In the genomic region with DNA sequence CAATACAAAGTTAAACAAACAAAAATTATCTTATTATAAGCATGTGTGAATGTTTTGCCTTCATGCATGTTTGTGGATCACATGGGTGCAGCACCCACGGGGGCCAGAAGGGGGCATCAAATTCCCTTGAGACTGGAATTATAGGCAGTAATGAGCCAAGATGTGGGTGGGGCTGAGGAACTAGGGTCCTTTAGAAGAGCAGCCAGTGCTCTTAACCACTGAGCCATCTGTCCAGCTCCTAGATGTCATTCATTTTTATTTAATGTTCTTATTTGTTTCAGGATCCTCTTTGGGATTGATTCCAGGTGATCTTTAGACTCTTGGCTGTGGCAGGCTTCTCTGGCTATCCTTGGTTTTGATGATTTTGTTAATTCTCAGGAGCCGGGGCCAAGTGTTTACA, we compare ENCODE assay signal across 9 mouse cellular contexts. TPM values are rescaled to one million over a fixed set of nuclear protein-coding genes. Genes with fewer than 3 reads are reported as not detected.
DNase-seq lines count a peak whose midpoint lies in the region; ATAC-seq and TF ChIP-seq lines count a peak whose summit lies in the region.
"Had no signal": no experiment of that assay in that cellular context is flagged by ENCODE, and none has a peak within 500 bp of the region (broad histone marks: within the 10 kb centered on the region; RNA-seq: fewer than 3 reads in every experiment).

No protein-coding gene starts in this region.

- ATAC-seq in kidney, embryonic 15.5 days (replicated peaks; ENCODE audit: low FRiP score), result no peak
- no peak for ATAC-seq in G1E (ENCODE audit: extremely low read depth, insufficient number of reproducible peaks, low FRiP score, poor library complexity, severe bottlenecking)
- ATAC-seq in common myeloid progenitor, adult 5-6 weeks (replicated peaks; ENCODE audit: low read depth, poor library complexity, severe bottlenecking), result peak; percentile 52; the same call in 1 of the 2 replicates
- ATAC-seq in midbrain, embryonic 15.5 days (replicated peaks), result no peak

- 0 out of 2 replicates have a peak, but pooled peaks have one; percentile 31 for TF ChIP-seq CTCF in G1E (IDR thresholded peaks at IDR 0.05; ENCODE audit: low read depth, low read length)

- no peak overlapping the region for H3K9ac ChIP-seq in kidney, embryonic 15.5 days
- no peak overlapping the region for H3K9ac ChIP-seq in midbrain, embryonic 15.5 days

- no peaks in the 10 kb centered on the region for H3K36me3 ChIP-seq in kidney, embryonic 15.5 days
- H3K36me3 ChIP-seq in G1E (replicated peaks), result no peaks in the 10 kb centered on the region
- no peaks in the 10 kb centered on the region for H3K36me3 ChIP-seq in midbrain, embryonic 15.5 days (replicated peaks)

- no peak overlapping the region for H3K27ac ChIP-seq in kidney, embryonic 15.5 days
- no peak overlapping the region for H3K27ac ChIP-seq in midbrain, embryonic 15.5 days

- H3K4me1 ChIP-seq in kidney, embryonic 15.5 days, result no peaks in the 10 kb centered on the region
- no peaks in the 10 kb centered on the region for H3K4me1 ChIP-seq in G1E (ENCODE audit: insufficient read depth, low read depth, low read length)
- H3K4me1 ChIP-seq in midbrain, embryonic 15.5 days, result no peaks in the 10 kb centered on the region

- no peak overlapping the region for H3K4me2 ChIP-seq in kidney, embryonic 15.5 days
- H3K4me2 ChIP-seq in midbrain, embryonic 15.5 days, result no peak overlapping the region

- no peaks in the 10 kb centered on the region for H3K9me3 ChIP-seq in kidney, embryonic 15.5 days (replicated peaks)
- no peaks in the 10 kb centered on the region for H3K9me3 ChIP-seq in G1E (replicated peaks)
- no peaks in the 10 kb centered on the region for H3K9me3 ChIP-seq in midbrain, embryonic 15.5 days

- 46% methylated on average over 2 of the region's 2 CpGs for WGBS in kidney, embryonic 15.5 days
- 52% methylated on average over 2 of the region's 2 CpGs for WGBS in midbrain, embryonic 15.5 days

- no peaks in the 10 kb centered on the region for H3K27me3 ChIP-seq in kidney, embryonic 15.5 days
- H3K27me3 ChIP-seq in G1E (ENCODE audit: insufficient read depth, low read length), result peaks cover 28% of the 10 kb centered on the region
- no peaks in the 10 kb centered on the region for H3K27me3 ChIP-seq in midbrain, embryonic 15.5 days (replicated peaks)

- peak; percentile 73 for DNase-seq in kidney, adult 9 months
- no peak for DNase-seq in G1E (ENCODE audit: low spot score)
- DNase-seq in lung, postnatal 25 days (ENCODE audit: low spot score), result peak; percentile 51
- DNase-seq in adrenal gland, postnatal 4 days (ENCODE audit: low spot score in 2 of 2), result no peak
- no peak for DNase-seq in urinary bladder, postnatal 25 days (ENCODE audit: low spot score)

- no peak overlapping the region for H3K4me3 ChIP-seq in kidney, embryonic 15.5 days (replicated peaks)
- H3K4me3 ChIP-seq in G1E (ENCODE audit: low read depth, low read length), result no peak overlapping the region
- H3K4me3 ChIP-seq in midbrain, embryonic 15.5 days, result no peak overlapping the region

RNA-seq across cellular contexts. Expression of a gene that starts 0.4 kb away (rescaled TPM):
- polyA plus RNA-seq in kidney, embryonic 15.5 days (2015; fragmentation: Nextera tagmentation; extraction: Ambion mirVana), result 0.08 and 0.22 TPM in 2 replicates
- total RNA-seq in G1E (2014; fragmentation: Nextera tagmentation) (not detected in 2 replicates), G1E (2017) (not detected in 2 replicates)
- polyA plus RNA-seq in G1E (2012), result not detected in 2 replicates
- 0.50 TPM in 1 of 2 replicates, not detected in the other for total RNA-seq in common myeloid progenitor, adult 5-6 weeks (2017)
- polyA plus RNA-seq in midbrain, embryonic 15.5 days (2015; fragmentation: Nextera tagmentation; extraction: Ambion mirVana), result 0.17 TPM in 1 of 2 replicates, not detected in the other
- under 1 TPM in 1 of 2 experiments, not detected in 1; 0.31 TPM for total RNA-seq in adrenal gland, postnatal 4 days (2021)
- polyA plus RNA-seq: intestine, embryonic 14.5 days had no signal

RNA-seq across cellular contexts. Expression of a gene that starts 4.7 kb away (rescaled TPM):
- not detected in 2 replicates for polyA plus RNA-seq in kidney, embryonic 15.5 days (2015; fragmentation: Nextera tagmentation; extraction: Ambion mirVana)
- total RNA-seq in G1E (2014; fragmentation: Nextera tagmentation) (not detected in 2 replicates), G1E (2017) (not detected in 2 replicates)
- polyA plus RNA-seq in G1E (2012), result not detected in 2 replicates
- total RNA-seq in common myeloid progenitor, adult 5-6 weeks (2017), result not detected in 2 replicates
- polyA plus RNA-seq in midbrain, embryonic 15.5 days (2015; fragmentation: Nextera tagmentation; extraction: Ambion mirVana), result not detected in 2 replicates
- 1 to 10 TPM in 1 of 2 experiments, not detected in 1; 8.7 TPM for total RNA-seq in adrenal gland, postnatal 4 days (2021)
- polyA plus RNA-seq: intestine, embryonic 14.5 days had no signal

RNA-seq across cellular contexts. Expression of a gene that starts 20.2 kb away (rescaled TPM):
- polyA plus RNA-seq in kidney, embryonic 15.5 days (2015; fragmentation: Nextera tagmentation; extraction: Ambion mirVana), result 33.6 and 34.4 TPM in 2 replicates
- 11.6 and 13.2 TPM in 2 replicates for total RNA-seq in G1E (2014; fragmentation: Nextera tagmentation)
- total RNA-seq in G1E (2017), result 5.7 and 5.9 TPM in 2 replicates
- polyA plus RNA-seq in G1E (2012), result 9.5 and 9.8 TPM in 2 replicates
- total RNA-seq in common myeloid progenitor, adult 5-6 weeks (2017), result 7.2 and 9.8 TPM in 2 replicates
- 35.7 and 36.8 TPM in 2 replicates for polyA plus RNA-seq in midbrain, embryonic 15.5 days (2015; fragmentation: Nextera tagmentation; extraction: Ambion mirVana)
- 10 to 100 TPM; 19.0 to 20.4 TPM for total RNA-seq in adrenal gland, postnatal 4 days (2021)

RNA-seq across cellular contexts. Expression of a gene that starts 34.7 kb away (rescaled TPM):
- 27.2 and 27.9 TPM in 2 replicates for polyA plus RNA-seq in kidney, embryonic 15.5 days (2015; fragmentation: Nextera tagmentation; extraction: Ambion mirVana)
- 118 and 125 TPM in 2 replicates for total RNA-seq in G1E (2014; fragmentation: Nextera tagmentation)
- 151 and 154 TPM in 2 replicates for total RNA-seq in G1E (2017)
- 311 and 332 TPM in 2 replicates for polyA plus RNA-seq in G1E (2012)
- total RNA-seq in common myeloid progenitor, adult 5-6 weeks (2017), result 134 and 190 TPM in 2 replicates
- 36.8 and 39.9 TPM in 2 replicates for polyA plus RNA-seq in midbrain, embryonic 15.5 days (2015; fragmentation: Nextera tagmentation; extraction: Ambion mirVana)
- 10 to 100 TPM; 91.3 to 92.4 TPM for total RNA-seq in adrenal gland, postnatal 4 days (2021)

Comparison
In these comparisons a context has a peak if more than half of its experiments do, and no peak if none do; other contexts are left out.
1. DNase-seq: peak in kidney, adult 9 months (single experiment) and lung, postnatal 25 days (single experiment); none in G1E (single experiment), adrenal gland, postnatal 4 days (0 of 2) and urinary bladder, postnatal 25 days (single experiment).